Mouse (Mus musculus) midbrain, embryonic 10.5 days (tissue): Measurements from ENCODE around the gene Prop1. TPM values are rescaled to one million over a fixed set of nuclear protein-coding genes. Genes with fewer than 3 reads are reported as not detected.
A peak's percentile ranks its signal among the peaks of the same experiment; 100 is the strongest.

Experiments
- DNase-seq: peaks from one replicate; pipeline ENCODE4 v3.0.0-alpha.2; 2017; ENCODE audit warnings: low spot score
- H3K27ac ChIP-seq: fragments of 300-500 bp; sonication (generic); replicated peaks from 2 replicates; pipeline ENCODE4 v1.5.1; 2016; ENCODE audit warnings: mild to moderate bottlenecking
- H3K27me3 ChIP-seq: fragments of 300-500 bp; sonication (generic); 2 replicates; pipeline ENCODE4 v1.6.1; 2016; ENCODE audit warnings: low read depth, mild to moderate bottlenecking; ENCODE audit not compliant: poor library complexity, severe bottlenecking
- H3K36me3 ChIP-seq: fragments of 300-500 bp; sonication (generic); 2 replicates; pipeline ENCODE4 v1.6.1; 2016; ENCODE audit warnings: mild to moderate bottlenecking, moderate library complexity
- H3K4me1 ChIP-seq: fragments of 300-500 bp; sonication (generic); 2 replicates; pipeline ENCODE4 v1.6.1; 2016
- H3K4me3 ChIP-seq: fragments of 300-500 bp; sonication (generic); 2 replicates; pipeline ENCODE4 v1.5.1; 2016; ENCODE audit warnings: mild to moderate bottlenecking, moderate library complexity
- H3K9me3 ChIP-seq: fragments of 300-500 bp; sonication (generic); replicated peaks from 2 replicates; pipeline ENCODE4 v1.6.1; 2016; ENCODE audit warnings: mild to moderate bottlenecking
- WGBS: fragments of 180-500 bp; shearing (Covaris S2); methylation state at CpG from one replicate; pipeline ENCODE4 v1.1.7; 2016; 5-methylcytosine and 5-hydroxymethylcytosine counted together
- polyA plus RNA-seq: library from polyadenylated mRNA; unstranded; fragments of >200 nt; fragmentation: Nextera tagmentation; extraction: Ambion mirVana; gene quantifications from 2 replicates; pipeline ENCODE4 v1.2.1, GENCODE M21; 2016

The Prop1 gene
- polyA plus RNA-seq, result not detected in 2 replicates

DNA sequence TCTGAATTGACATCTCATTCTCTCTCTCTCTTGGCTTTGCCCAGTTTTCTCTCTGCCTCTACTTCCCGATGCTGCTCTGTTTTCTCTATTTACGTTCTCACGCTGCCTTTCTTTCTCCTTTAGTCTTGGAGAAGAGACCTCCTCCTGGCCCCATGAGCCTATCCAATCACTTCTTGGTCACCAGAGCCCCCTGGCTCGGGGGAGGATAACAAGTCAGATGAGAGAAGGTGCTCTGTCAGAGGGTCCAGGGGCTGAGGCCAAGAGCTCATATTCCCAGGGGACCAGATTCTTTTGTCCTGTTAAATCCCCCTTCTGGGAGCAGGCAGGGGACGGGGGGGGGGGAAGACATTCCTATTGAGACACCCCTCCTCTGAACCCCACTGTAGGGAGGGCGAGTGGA is at the start of gene Prop1:
Gene Prop1 (minus strand): TSS at position 101 of the 400 bp plus-strand sequence.
- no peak within 1 kb of the TSS for H3K27ac ChIP-seq
- no peak for DNase-seq
- no peaks in the 10 kb centered on the region for H3K9me3 ChIP-seq
- peaks cover 5% of the 10 kb centered on the region; the same call in 1 of the 2 replicates for H3K27me3 ChIP-seq
- H3K4me3 ChIP-seq, result no peak within 1 kb of the TSS
- H3K36me3 ChIP-seq, result no peaks in the 10 kb centered on the region
- H3K4me1 ChIP-seq, result no peaks in the 10 kb centered on the region
- 68% methylated on average over 6 of the region's 6 CpGs for WGBS

DNA sequence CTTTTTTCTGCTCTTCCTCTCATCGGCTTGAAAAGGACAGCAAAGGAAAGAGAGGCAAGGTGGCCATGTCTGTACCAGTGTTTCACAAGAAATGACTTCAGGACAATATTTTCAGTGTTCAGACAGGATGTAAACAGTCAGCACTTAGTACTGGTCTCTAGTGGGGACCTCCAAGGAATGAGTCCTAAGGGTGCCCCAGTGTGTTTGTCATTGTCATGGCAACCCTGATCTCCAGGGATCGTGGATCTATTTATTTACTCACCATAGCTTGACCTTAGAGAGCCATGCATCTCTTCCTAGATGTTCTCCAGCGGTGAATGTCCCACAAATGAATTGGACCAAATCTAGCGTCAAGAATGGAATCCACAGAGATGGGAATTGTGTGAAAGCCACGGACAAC is 49.7 kb upstream of the Prop1 start, which contains the start of gene Olfr51:
Gene Olfr51 (plus strand): TSS at position 301 of the 400 bp plus-strand sequence.
- Histone ChIP-seq H3K4me3 (no peak within 1 kb of the TSS), H3K27ac (no peak within 1 kb of the TSS), H3K9me3 (no peaks in the 10 kb centered on the region), H3K27me3 (no peaks in the 10 kb centered on the region), H3K36me3 (no peaks in the 10 kb centered on the region), H3K4me1 (no peaks in the 10 kb centered on the region)
- WGBS, result 81% methylated on average over 5 of the region's 5 CpGs
- no peak for DNase-seq

GRCm38 (mm10) chr11:50981667-50982066 is 28.1 kb upstream of the Prop1 start, which contains the start of gene Olfr1377:
Gene Olfr1377, plus strand, starts transcription at chr11:50981967.
- H3K36me3 ChIP-seq, result no peaks in the 10 kb centered on the region
- no peak within 1 kb of the TSS for H3K27ac ChIP-seq
- H3K27me3 ChIP-seq, result no peaks in the 10 kb centered on the region
- no peak within 1 kb of the TSS for H3K4me3 ChIP-seq
- no peaks in the 10 kb centered on the region for H3K4me1 ChIP-seq
- WGBS, result 67% methylated on average over 5 of the region's 5 CpGs
- no peaks in the 10 kb centered on the region for H3K9me3 ChIP-seq
- DNase-seq, result no peak

- no peaks in the 10 kb centered on the region for H3K4me1 ChIP-seq
- no peaks in the 10 kb centered on the region for H3K9me3 ChIP-seq
- WGBS, result 65% methylated on average over 4 of the region's 4 CpGs
- no peaks in the 10 kb centered on the region for H3K36me3 ChIP-seq
- no peak overlapping the region for H3K27ac ChIP-seq
- no peak overlapping the region for H3K4me3 ChIP-seq
- H3K27me3 ChIP-seq, result no peaks in the 10 kb centered on the region
- DNase-seq, result no peak
These were observed 23.7 kb upstream of the Prop1 start for GRCm38 (mm10) chr11:50977216-50977615.

DNA sequence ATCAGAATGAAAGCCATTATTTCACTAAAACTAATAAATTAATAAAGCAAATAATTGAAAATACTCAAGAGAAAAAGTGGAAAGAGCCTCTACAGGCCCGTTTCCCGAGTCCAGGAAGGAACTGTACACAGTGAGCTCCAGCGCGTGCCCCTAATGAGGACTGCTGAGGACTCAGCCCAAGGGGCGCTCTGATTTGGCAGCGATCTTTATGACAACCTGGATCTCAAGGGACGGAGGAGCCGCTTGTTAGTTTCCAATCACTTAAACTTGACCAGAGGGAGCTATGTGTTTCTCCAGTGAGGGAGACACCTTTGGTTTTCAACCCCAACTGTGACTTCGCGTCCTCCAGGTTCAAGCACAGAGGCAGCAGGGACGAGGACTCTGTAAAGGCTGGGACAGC is 12.7 kb upstream of the Prop1 start, which contains the start of gene Olfr1378:
Gene Olfr1378 (plus strand): TSS at position 301 of the 400 bp plus-strand sequence.
- no peaks in the 10 kb centered on the region for H3K9me3 ChIP-seq
- no peak within 1 kb of the TSS for H3K27ac ChIP-seq
- peaks cover 4% of the 10 kb centered on the region for H3K4me1 ChIP-seq
- 91% methylated on average over 11 of the region's 11 CpGs for WGBS
- H3K4me3 ChIP-seq, result no peak within 1 kb of the TSS
- no peaks in the 10 kb centered on the region for H3K36me3 ChIP-seq
- no peak for DNase-seq
- no peaks in the 10 kb centered on the region for H3K27me3 ChIP-seq

DNA sequence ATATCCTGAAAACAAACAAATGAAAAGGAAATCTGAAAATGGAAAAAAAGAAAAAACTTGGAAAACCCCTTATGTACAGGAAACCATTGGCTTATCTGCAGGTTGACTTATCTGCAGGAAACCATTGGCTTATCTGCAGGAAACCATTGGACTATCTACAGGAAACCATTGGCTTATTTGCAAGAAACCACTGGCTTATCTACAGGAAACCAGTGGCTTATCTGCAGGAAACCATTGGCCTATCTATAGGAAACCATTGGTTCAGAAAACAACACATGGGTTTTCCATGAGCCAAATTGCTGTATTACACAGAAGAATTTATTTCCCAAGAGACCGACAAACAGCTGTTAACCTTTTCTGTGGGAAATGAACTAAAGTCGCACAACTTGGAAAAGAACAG is 11.3 kb upstream of the Prop1 start:
- H3K9me3 ChIP-seq, result no peaks in the 10 kb centered on the region
- peaks cover 4% of the 10 kb centered on the region for H3K4me1 ChIP-seq
- H3K36me3 ChIP-seq, result no peaks in the 10 kb centered on the region
- H3K27me3 ChIP-seq, result no peaks in the 10 kb centered on the region
- DNase-seq, result no peak
- 88% methylated on average over 2 of the region's 2 CpGs for WGBS
- no peak overlapping the region for H3K4me3 ChIP-seq
- no peak overlapping the region for H3K27ac ChIP-seq

DNA sequence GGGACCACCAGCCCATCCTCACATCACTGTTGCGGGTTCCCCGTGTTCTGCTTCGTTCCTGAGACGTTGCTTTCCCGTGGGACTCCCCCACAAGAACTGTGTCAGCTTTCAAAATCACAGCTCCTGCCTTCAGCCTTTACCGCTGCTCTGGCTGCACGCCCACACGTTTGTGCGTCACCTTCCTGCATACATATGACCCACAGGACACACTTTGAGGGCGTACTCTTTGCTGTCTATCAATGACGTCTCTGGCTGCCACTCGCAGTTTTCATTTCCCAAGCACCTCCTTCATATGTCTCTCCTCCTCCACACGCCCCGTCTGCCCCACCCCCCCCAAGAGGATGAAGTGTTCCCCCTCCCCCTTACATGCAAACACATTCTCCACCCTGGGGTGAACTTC is 1.3 kb downstream of the Prop1 start:
- 84% methylated on average over 14 of the region's 14 CpGs for WGBS
- Histone ChIP-seq H3K9me3 (no peaks in the 10 kb centered on the region), H3K4me1 (no peaks in the 10 kb centered on the region), H3K4me3 (no peak overlapping the region), H3K27ac (no peak overlapping the region), H3K36me3 (no peaks in the 10 kb centered on the region), H3K27me3 (peaks cover 5% of the 10 kb centered on the region; the same call in 1 of the 2 replicates)
- DNase-seq, result no peak

DNA sequence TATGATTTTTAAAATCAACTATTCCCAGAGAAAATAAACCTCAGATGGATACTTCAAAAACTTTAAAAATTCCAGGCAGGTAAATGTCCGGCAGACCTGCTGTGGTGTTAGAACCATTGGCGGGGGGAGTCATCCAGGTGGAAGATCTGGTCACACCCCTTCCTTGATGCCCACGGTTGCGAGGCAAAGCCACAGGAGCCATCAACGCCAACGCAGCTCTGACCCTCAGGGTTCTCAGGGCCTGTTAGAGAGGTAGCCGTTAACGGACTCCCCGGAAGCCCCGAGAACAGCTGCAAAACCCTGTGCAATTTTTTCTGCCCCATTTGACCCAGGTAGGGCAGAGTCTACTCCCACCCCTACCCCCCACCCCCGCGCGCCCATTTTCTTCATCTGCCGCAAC is 10.1 kb downstream of the Prop1 start, which contains the start of gene 4933414I15Rik:
Gene 4933414I15Rik (minus strand): TSS at position 260 of the 400 bp plus-strand sequence.
- WGBS, result 81% methylated on average over 14 of the region's 14 CpGs
- no peaks in the 10 kb centered on the region for H3K27me3 ChIP-seq
- no peaks in the 10 kb centered on the region for H3K4me1 ChIP-seq
- no peak for DNase-seq
- no peaks in the 10 kb centered on the region for H3K36me3 ChIP-seq
- no peak within 1 kb of the TSS for H3K27ac ChIP-seq
- H3K4me3 ChIP-seq, result no peak within 1 kb of the TSS
- H3K9me3 ChIP-seq, result no peaks in the 10 kb centered on the region

DNA sequence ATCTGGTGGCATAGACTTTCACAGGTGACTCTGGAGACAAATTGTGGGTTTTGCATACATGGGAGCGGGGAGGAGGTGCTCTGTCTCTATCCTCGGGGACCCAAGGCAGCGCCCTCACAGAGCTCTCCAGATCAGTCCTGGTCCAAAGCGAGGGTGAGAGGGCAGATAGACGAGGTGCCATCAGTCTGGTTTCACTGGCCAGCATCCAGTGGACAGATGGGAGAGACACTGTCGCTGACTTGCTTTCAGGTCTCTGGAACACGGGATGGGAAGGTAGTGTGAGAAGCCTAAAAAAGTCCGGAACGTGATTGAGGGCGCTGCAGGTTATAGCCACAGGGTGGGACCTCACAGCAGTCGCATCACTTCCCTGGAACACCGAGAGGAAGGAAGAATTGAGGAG is 11.2 kb downstream of the Prop1 start:
- Histone ChIP-seq H3K27me3 (no peaks in the 10 kb centered on the region), H3K4me3 (no peak overlapping the region), H3K27ac (no peak overlapping the region), H3K36me3 (no peaks in the 10 kb centered on the region), H3K9me3 (no peaks in the 10 kb centered on the region), H3K4me1 (no peaks in the 10 kb centered on the region)
- no peak for DNase-seq
- WGBS, result 69% methylated on average over 12 of the region's 12 CpGs

DNA sequence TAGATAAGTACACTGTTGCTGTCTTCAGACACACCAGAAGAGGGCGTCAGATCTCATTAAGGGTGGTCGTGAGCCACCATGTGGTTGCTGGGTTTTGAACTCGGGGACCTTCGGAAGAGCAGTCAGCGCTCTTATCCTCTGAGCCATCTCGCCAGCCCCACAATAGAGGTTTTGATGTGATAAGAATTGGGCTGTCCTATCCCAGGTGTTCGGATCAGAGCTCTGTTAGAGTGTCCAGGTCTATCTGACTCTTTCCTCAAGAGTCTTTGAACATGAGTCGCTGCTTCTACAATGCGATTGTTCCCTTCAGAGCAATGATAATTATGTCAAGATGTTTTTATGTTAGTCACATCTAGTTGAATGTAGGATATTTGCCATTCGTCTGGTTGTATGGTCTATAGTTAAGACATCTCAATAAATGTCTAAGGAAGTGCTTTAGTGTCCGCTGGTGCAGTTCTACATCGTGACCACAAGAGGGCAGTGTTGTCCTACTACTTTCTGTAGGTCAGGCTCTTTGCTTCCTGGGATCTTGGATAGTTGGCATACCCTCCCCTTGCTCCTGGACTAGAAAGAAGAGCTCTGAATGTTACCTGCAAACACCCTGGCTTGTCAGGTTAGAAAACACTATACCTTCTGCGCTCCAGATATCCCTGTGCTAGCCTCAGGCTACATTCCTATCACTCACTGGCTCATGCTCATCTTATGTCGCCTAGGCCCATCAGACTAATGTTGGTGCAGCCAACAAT is 13.8 kb downstream of the Prop1 start:
- no peaks in the 10 kb centered on the region for H3K9me3 ChIP-seq
- DNase-seq, result peak; percentile 40
- H3K27ac ChIP-seq, result no peak overlapping the region
- no peaks in the 10 kb centered on the region for H3K36me3 ChIP-seq
- H3K4me3 ChIP-seq, result no peak overlapping the region
- H3K27me3 ChIP-seq, result no peaks in the 10 kb centered on the region
- WGBS, result 34% methylated on average over 14 of the region's 14 CpGs
- H3K4me1 ChIP-seq, result no peaks in the 10 kb centered on the region

DNA sequence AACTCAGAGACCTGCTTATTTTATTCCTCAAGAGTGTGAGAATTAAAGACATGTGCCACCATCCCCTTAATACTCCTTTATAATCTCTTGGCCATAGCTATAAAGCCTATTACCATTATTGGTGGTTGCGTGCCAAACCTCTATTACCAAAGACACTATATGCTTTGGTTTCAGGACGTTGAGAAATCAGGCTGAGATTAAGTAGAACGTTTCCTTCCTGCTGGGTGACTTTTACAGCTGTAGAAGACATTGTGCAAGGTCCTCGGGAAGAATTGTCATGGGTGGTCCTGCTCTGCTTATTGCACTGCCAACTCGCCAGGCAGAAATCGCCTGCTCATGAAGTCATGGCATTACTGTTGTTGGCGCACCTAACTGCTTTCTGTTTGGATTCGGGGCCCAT is 15.1 kb downstream of the Prop1 start:
- Histone ChIP-seq H3K9me3 (no peaks in the 10 kb centered on the region), H3K36me3 (no peaks in the 10 kb centered on the region), H3K27me3 (no peaks in the 10 kb centered on the region), H3K27ac (no peak overlapping the region), H3K4me3 (no peak overlapping the region), H3K4me1 (no peaks in the 10 kb centered on the region)
- no peak for DNase-seq
- WGBS, result 86% methylated on average over 8 of the region's 8 CpGs

DNA sequence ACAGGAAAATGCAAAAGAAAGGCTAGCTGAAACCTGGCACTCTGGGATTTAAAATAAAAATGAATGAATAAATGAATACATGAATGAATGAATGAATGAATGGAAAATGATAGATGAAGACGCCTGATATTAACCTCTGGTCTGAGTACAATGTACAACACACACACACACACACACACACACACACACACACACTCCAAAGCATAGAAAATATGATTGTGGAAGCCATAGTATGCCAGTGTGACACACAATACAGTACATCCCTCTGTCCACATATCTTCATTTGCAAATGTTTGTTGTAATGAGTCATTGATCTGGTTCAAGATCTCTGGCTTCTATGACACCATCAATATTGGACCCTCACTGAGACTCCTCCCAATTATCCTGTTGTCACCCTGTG is 21.5 kb downstream of the Prop1 start:
- WGBS, result 85% methylated on average over 1 of the region's 1 CpGs
- H3K36me3 ChIP-seq, result no peaks in the 10 kb centered on the region
- peak overlapping the region; percentile 69 for H3K4me3 ChIP-seq
- DNase-seq, result no peak
- H3K27ac ChIP-seq, result peak overlapping the region; percentile 87
- H3K9me3 ChIP-seq, result no peaks in the 10 kb centered on the region
- H3K27me3 ChIP-seq, result peaks cover 18% of the 10 kb centered on the region
- H3K4me1 ChIP-seq, result peaks cover 18% of the 10 kb centered on the region

DNA sequence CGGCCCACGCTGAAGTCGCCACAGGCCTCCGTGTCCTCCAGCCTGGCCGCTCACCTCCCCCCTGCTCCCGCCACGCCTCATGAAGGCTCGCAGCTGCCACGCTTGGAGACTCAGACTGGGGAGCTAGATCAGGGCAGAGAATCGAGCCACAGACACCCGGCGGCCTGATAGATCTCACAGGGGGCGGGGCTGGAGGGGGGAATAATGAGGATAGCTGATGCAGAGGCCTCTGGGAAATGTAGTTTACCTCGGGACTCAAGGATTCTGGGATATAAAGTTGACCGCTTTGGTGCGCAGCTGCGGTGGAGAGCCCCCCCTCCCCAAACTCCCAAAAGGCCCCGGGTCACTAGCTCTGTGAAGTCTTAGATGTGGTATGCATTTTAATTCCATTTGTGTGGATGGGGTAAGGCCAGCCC is 22.1 kb downstream of the Prop1 start, which contains the start of gene Zfp354b:
Gene Zfp354b (minus strand): TSS at position 183 of the 416 bp plus-strand sequence.
- WGBS, result under 1% methylated on average over 18 of the region's 18 CpGs
- peak within 1 kb of the TSS; percentile 69 for H3K4me3 ChIP-seq
- peak within 1 kb of the TSS; percentile 87 for H3K27ac ChIP-seq
- peak; percentile 91 for DNase-seq
- H3K27me3 ChIP-seq, result peaks cover 18% of the 10 kb centered on the region
- no peaks in the 10 kb centered on the region for H3K36me3 ChIP-seq
- no peaks in the 10 kb centered on the region for H3K9me3 ChIP-seq
- H3K4me1 ChIP-seq, result peaks cover 18% of the 10 kb centered on the region
